13 mouse cellular contexts compared by ENCODE assay signal in the genomic region with DNA sequence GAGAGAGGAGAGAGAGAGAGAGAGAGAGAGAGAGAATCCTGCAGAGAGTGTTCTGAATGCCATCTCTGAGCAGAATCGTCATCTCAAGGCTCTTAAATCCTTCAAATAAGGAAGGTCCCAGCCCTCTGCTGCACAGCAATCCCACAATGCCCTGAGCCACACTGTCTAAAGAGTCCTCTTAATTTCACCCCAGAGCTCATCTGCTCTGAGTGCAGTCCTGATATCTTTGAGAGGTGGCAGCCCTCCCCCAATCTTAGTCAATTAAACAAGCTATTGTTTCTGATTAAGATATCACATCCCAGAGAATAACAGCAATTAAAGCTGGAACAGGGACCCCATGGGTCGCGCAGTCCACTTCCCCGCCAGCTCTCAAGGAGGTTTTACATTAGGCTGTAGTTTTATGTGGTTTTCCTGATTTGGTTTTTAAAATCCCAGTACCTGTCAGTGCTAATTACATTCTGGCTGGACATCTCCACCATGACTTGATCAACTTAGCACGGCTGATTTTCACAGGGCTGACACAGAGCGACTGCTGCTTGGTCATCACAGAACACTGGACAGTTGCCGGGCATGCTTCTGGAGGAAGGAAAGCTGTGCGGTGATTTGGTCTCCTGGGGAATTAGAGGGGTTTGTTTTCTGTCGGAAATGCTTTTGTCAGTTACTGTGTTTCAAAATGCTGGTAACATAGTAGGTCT.
DNase-seq lines count a peak whose midpoint lies in the region; ATAC-seq and TF ChIP-seq lines count a peak whose summit lies in the region.
"Had no signal": no experiment of that assay in that cellular context is flagged by ENCODE, and none has a peak within 500 bp of the region (broad histone marks: within the 10 kb centered on the region; RNA-seq: fewer than 3 reads in every experiment).

No protein-coding gene starts in this region.

- no peak overlapping the region for H3K4me3 ChIP-seq in kidney, postnatal 0 days (replicated peaks; ENCODE audit: low read depth, low read length)
- H3K4me3 ChIP-seq in midbrain, embryonic 13.5 days (replicated peaks), result no peak overlapping the region
- H3K4me3 ChIP-seq: heart, embryonic 12.5 days; limb, embryonic 13.5 days had no signal

- no peak overlapping the region for H3K27ac ChIP-seq in kidney, postnatal 0 days
- H3K27ac ChIP-seq in midbrain, embryonic 13.5 days, result no peak overlapping the region
- H3K27ac ChIP-seq: limb, embryonic 13.5 days; macrophage had no signal

- peak overlapping the region; percentile 15; the same call in 1 of the 2 replicates for H3K4me2 ChIP-seq in kidney, postnatal 0 days (ENCODE audit: low read length)
- H3K4me2 ChIP-seq in midbrain, embryonic 13.5 days (replicated peaks), result no peak overlapping the region
- H3K4me2 ChIP-seq: heart, embryonic 12.5 days; limb, embryonic 13.5 days had no signal

- no peak overlapping the region for H3K9ac ChIP-seq in kidney, postnatal 0 days (ENCODE audit: low read depth, low read length)
- H3K9ac ChIP-seq in midbrain, embryonic 13.5 days (replicated peaks), result no peak overlapping the region
- H3K9ac ChIP-seq: forebrain, postnatal 0 days; heart, embryonic 12.5 days; limb, embryonic 13.5 days had no signal

- H3K9me3 ChIP-seq in kidney, postnatal 0 days (replicated peaks; ENCODE audit: low read length), result no peaks in the 10 kb centered on the region
- H3K9me3 ChIP-seq in midbrain, embryonic 13.5 days, result 0 out of 2 replicates have a peak, but pooled peaks cover 3% of the 10 kb centered on the region
- H3K9me3 ChIP-seq: limb, embryonic 13.5 days had no signal

- H3K27me3 ChIP-seq in kidney, postnatal 0 days (ENCODE audit: insufficient read depth, low read length), result no peaks in the 10 kb centered on the region
- H3K27me3 ChIP-seq in midbrain, embryonic 13.5 days, result no peaks in the 10 kb centered on the region
- H3K27me3 ChIP-seq: heart, embryonic 12.5 days had no signal

- no peak for ATAC-seq in kidney, postnatal 0 days (replicated peaks; ENCODE audit: low FRiP score, low read depth)
- ATAC-seq in midbrain, embryonic 13.5 days, result 0 out of 2 replicates have a peak, but pooled peaks have one; percentile 45
- ATAC-seq: forebrain, postnatal 0 days had no signal

- WGBS in kidney, postnatal 0 days, result 23% methylated on average over 9 of the region's 9 CpGs
- 18% methylated on average over 9 of the region's 9 CpGs for WGBS in midbrain, embryonic 13.5 days

- peak; percentile 38 for DNase-seq in kidney, postnatal 0 days (ENCODE audit: low spot score)
- no peak for DNase-seq in kidney, adult 9 months
- peak; percentile 83 for DNase-seq in MN1 (ENCODE audit: low spot score)
- peak; percentile 48 for DNase-seq in embryo, embryonic 10.5 days (ENCODE audit: low spot score)
- DNase-seq in spleen, adult 12 weeks (ENCODE audit: low spot score), result no peak
- no peak for DNase-seq in testis, postnatal 14 days (ENCODE audit: low spot score)
- DNase-seq: cerebellum, adult 11 months; forebrain, postnatal 0 days; gastrocnemius, postnatal 14 days had no signal

- no peaks in the 10 kb centered on the region for H3K4me1 ChIP-seq in kidney, postnatal 0 days (replicated peaks; ENCODE audit: insufficient read depth, low read length)
- H3K4me1 ChIP-seq in midbrain, embryonic 13.5 days (replicated peaks), result peaks cover 9% of the 10 kb centered on the region
- H3K4me1 ChIP-seq: heart, embryonic 12.5 days had no signal

- no peaks in the 10 kb centered on the region for H3K36me3 ChIP-seq in kidney, postnatal 0 days (ENCODE audit: insufficient read depth, low read length)
- H3K36me3 ChIP-seq in midbrain, embryonic 13.5 days, result no peaks in the 10 kb centered on the region
- H3K36me3 ChIP-seq: heart, embryonic 12.5 days; limb, embryonic 13.5 days had no signal

- TF ChIP-seq CTCF in kidney, postnatal 0 days (IDR thresholded peaks at IDR 0.05; ENCODE audit: low read depth), result no peak

Comparison
In these comparisons a context has a peak if more than half of its experiments do, and no peak if none do; other contexts are left out.
1. DNase-seq: peak in kidney, postnatal 0 days (single experiment), MN1 (single experiment) and embryo, embryonic 10.5 days (single experiment); none in kidney, adult 9 months (single experiment), spleen, adult 12 weeks (single experiment) and testis, postnatal 14 days (single experiment).